Mouse (Mus musculus) ES-Bruce4 (cell line): ENCODE data around the gene Aoc2.
A peak's percentile ranks its signal among the peaks of the same experiment; 100 is the strongest.

Experiments used
- CTCF ChIP-seq: IDR thresholded peaks from one replicate; pipeline ENCODE4 v1.8.1; 2011; ENCODE audit warnings: low read depth, low read length
- POLR2A ChIP-seq: IDR thresholded peaks from one replicate; pipeline ENCODE4 v1.8.1; 2011; ENCODE audit warnings: low read length; ENCODE audit not compliant: insufficient read depth

DNA sequence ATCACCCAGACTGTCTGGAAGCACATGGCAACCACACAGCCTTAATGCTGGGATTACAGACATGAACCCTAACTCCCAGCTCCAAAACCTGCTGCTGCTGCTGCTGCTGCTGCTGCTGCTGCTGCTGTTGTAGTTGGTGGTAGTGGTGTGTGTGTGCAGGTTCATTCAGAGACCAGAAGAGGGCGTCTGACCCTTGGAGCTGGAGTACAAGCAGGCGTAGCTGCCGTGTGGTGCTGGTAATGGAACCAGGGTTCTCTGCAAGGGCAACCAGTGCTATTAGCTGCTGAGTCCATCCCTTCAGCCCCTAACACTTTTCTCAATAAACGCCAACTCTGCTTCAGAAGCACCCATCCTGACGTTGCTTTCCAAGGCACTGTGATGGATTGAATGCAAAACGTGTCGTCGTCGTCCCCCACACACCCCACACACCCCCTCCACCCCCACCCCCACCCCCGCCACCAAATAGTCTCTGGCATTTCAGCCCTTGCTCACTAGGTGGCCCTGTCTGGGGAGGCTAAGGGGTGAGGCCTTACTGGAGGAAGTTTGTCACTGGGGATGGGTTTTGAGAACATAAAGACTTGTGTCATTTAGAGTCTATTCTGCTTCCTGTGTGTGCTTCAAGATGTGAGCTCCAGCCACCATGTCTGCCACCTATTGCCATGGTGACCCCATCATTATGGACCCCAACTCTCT lies 22.4 kb downstream of the Aoc2 start:
- TF ChIP-seq CTCF (peak; percentile 73), POLR2A (no peak)
